Comparison of ENCODE assay signal across 9 mouse cellular contexts in the genomic region with DNA sequence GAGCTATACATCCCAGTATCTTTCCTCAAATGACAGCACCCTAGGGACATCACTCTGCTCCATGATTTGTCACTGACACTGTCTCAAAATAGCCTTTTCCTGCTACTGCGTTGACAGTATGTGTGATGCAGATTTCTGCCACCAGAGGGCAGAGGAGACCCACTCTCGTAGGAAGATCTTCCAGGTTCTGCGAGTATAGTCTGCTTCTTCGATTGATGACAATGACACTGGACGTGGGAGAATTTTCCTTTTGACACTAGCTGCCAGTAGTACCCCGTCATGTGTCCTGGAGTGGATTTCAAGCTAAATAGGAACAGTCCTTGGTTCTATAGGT. TPM values are rescaled to one million over a fixed set of nuclear protein-coding genes. Genes with fewer than 3 reads are reported as not detected.
DNase-seq lines count a peak whose midpoint lies in the region; ATAC-seq and TF ChIP-seq lines count a peak whose summit lies in the region.
"Had no signal": no experiment of that assay in that cellular context is flagged by ENCODE, and none has a peak within 500 bp of the region (broad histone marks: within the 10 kb centered on the region; RNA-seq: fewer than 3 reads in every experiment).

No protein-coding gene starts in this region.

- no peaks in the 10 kb centered on the region for H3K9me3 ChIP-seq in ES-E14 (ENCODE audit: control insufficient read depth, insufficient read depth, low read depth, low read length)
- no peaks in the 10 kb centered on the region for H3K9me3 ChIP-seq in heart, embryonic 10.5 days
- no peaks in the 10 kb centered on the region for H3K9me3 ChIP-seq in liver, embryonic 14.5 days (ENCODE audit: control insufficient read depth, low read length)
- H3K9me3 ChIP-seq in neural tube, embryonic 15.5 days (replicated peaks): no peaks in the 10 kb centered on the region

- no peaks in the 10 kb centered on the region for H3K36me3 ChIP-seq in ES-E14 (ENCODE audit: control insufficient read depth, insufficient read depth, low read length, poor library complexity, severe bottlenecking)
- H3K36me3 ChIP-seq in heart, embryonic 10.5 days: no peaks in the 10 kb centered on the region
- H3K36me3 ChIP-seq in liver, embryonic 14.5 days (replicated peaks; ENCODE audit: control insufficient read depth, insufficient read depth, low read depth): no peaks in the 10 kb centered on the region
- H3K36me3 ChIP-seq in neural tube, embryonic 15.5 days: no peaks in the 10 kb centered on the region

- peak; percentile 77 for DNase-seq in ES-E14 (ENCODE audit: low read depth, low spot score)
- DNase-seq in adrenal gland, postnatal 14 days: peak; percentile 62
- DNase-seq in embryo, embryonic 9.5 days (ENCODE audit: extremely low spot score): peak; percentile 74
- DNase-seq in heart, embryonic 10.5 days (ENCODE audit: low spot score): peak; percentile 79
- DNase-seq in kidney, postnatal 25 days: peak; percentile 56 to 86
- DNase-seq in liver, embryonic 14.5 days (ENCODE audit: low read depth in 3 of 3, low spot score in 3 of 3): peak; percentile 20 to 26 (median 23)

- no peak for ATAC-seq in liver, embryonic 14.5 days (ENCODE audit: insufficient read depth)
- ATAC-seq in neural tube, embryonic 15.5 days (ENCODE audit: low FRiP score): no peak; the same call in 1 of the 2 replicates
- no peak for ATAC-seq in activated CD4-positive, CD25-positive, alpha-beta regulatory T cell, adult 4 months

- H3K4me3 ChIP-seq in ES-E14 (ENCODE audit: insufficient read depth in 1 of 2, low read depth in 1 of 2, low read length in 2 of 2, poor library complexity in 1 of 2, severe bottlenecking in 1 of 2): no peak overlapping the region
- no peak overlapping the region for H3K4me3 ChIP-seq in heart, embryonic 10.5 days
- H3K4me3 ChIP-seq in liver, embryonic 14.5 days (ENCODE audit: insufficient read depth in 1 of 2, low read depth in 2 of 2, low read length in 2 of 2): no peak overlapping the region
- H3K4me3 ChIP-seq in neural tube, embryonic 15.5 days (replicated peaks): no peak overlapping the region

- H3K4me2 ChIP-seq in liver, embryonic 14.5 days (ENCODE audit: low read depth): no peak overlapping the region
- H3K4me2 ChIP-seq in neural tube, embryonic 15.5 days: peak overlapping the region; percentile 16; the same call in 1 of the 2 replicates

- no peak overlapping the region for H3K27ac ChIP-seq in ES-E14 (ENCODE audit: insufficient read depth, low read depth, low read length, poor library complexity, severe bottlenecking)
- H3K27ac ChIP-seq in heart, embryonic 10.5 days: no peak overlapping the region
- H3K27ac ChIP-seq in liver, embryonic 14.5 days: no peak overlapping the region
- H3K27ac ChIP-seq in neural tube, embryonic 15.5 days (replicated peaks): no peak overlapping the region

- in situ Hi-C loops in ES-E14 (cut with MboI; ENCODE audit: low sequenced_read_pairs in 2 of 2, unreplicated experiment in 2 of 2): no loop called here

- H3K4me1 ChIP-seq in ES-E14 (ENCODE audit: control insufficient read depth in 2 of 2, insufficient read depth in 2 of 2, low read length in 2 of 2, poor library complexity in 1 of 2): no peaks in the 10 kb centered on the region
- no peaks in the 10 kb centered on the region for H3K4me1 ChIP-seq in heart, embryonic 10.5 days
- no peaks in the 10 kb centered on the region for H3K4me1 ChIP-seq in liver, embryonic 14.5 days (replicated peaks; ENCODE audit: control insufficient read depth in 2 of 2, insufficient read depth in 2 of 2, low read length in 1 of 2)
- H3K4me1 ChIP-seq in neural tube, embryonic 15.5 days: 0 out of 2 replicates have a peak, but pooled peaks cover 2% of the 10 kb centered on the region

- no peak overlapping the region for H3K9ac ChIP-seq in ES-E14 (ENCODE audit: insufficient read depth, low read depth, low read length, poor library complexity, severe bottlenecking)
- no peak overlapping the region for H3K9ac ChIP-seq in liver, embryonic 14.5 days (replicated peaks)
- no peak overlapping the region for H3K9ac ChIP-seq in neural tube, embryonic 15.5 days (replicated peaks)

- H3K27me3 ChIP-seq in heart, embryonic 10.5 days (ENCODE audit: insufficient read depth, poor library complexity, severe bottlenecking): no peaks in the 10 kb centered on the region
- H3K27me3 ChIP-seq in liver, embryonic 14.5 days (ENCODE audit: control insufficient read depth, insufficient read depth, low read length): no peaks in the 10 kb centered on the region
- no peaks in the 10 kb centered on the region for H3K27me3 ChIP-seq in neural tube, embryonic 15.5 days (replicated peaks)

- TF ChIP-seq EP300 in liver, embryonic 14.5 days (IDR thresholded peaks at IDR 0.05; ENCODE audit: low read depth): no peak

- TF ChIP-seq CTCF in liver, embryonic 14.5 days (IDR thresholded peaks at IDR 0.05; ENCODE audit: low read depth): peak; percentile 85

- WGBS in heart, embryonic 10.5 days: 15% methylated on average over 6 of the region's 6 CpGs
- WGBS in liver, embryonic 14.5 days (ENCODE audit: insufficient replicate concordance): 12% methylated on average over 6 of the region's 6 CpGs
- WGBS in neural tube, embryonic 15.5 days: 7% methylated on average over 6 of the region's 6 CpGs

TF ChIP-seq in ES-E14, 5 proteins besides CTCF, POLR2A, EP300 and RAD21:
- TF ChIP-seq CHD2 (IDR thresholded peaks at IDR 0.05; ENCODE audit: low read depth, low read length) (no peak), MAFK (IDR thresholded peaks at IDR 0.05; ENCODE audit: insufficient read depth, low read depth, low read length) (no peak), ZNF384 (IDR thresholded peaks at IDR 0.05; ENCODE audit: low read depth, low read length) (peak; percentile 16; the same call in 1 of the 2 replicates), ZC3H11A (IDR thresholded peaks at IDR 0.05; ENCODE audit: borderline replicate concordance, low read depth, low read length) (peak; percentile 83; the same call in 1 of the 2 replicates), HCFC1 (IDR thresholded peaks at IDR 0.05; ENCODE audit: borderline replicate concordance, insufficient read depth, low read length) (no peak)

RNA-seq across cellular contexts. Expression of a gene that starts 31.9 kb away (rescaled TPM):
- total RNA-seq in ES-E14 (2012; rRNA removed): 4.1 and 8.3 TPM in 2 replicates
- total RNA-seq in adrenal gland, postnatal 14 days (2021): 9.1 and 12.2 TPM in 2 replicates
- 23.2 and 35.1 TPM in 2 replicates for polyA plus RNA-seq in heart, embryonic 10.5 days (2016; fragmentation: Nextera tagmentation; extraction: Ambion mirVana)
- polyA plus RNA-seq in liver, embryonic 14.5 days (2012; rRNA removed): 5.7 and 6.2 TPM in 2 replicates
- polyA plus RNA-seq in liver, embryonic 14.5 days (2014; fragmentation: Nextera tagmentation; extraction: Ambion mirVana): 6.9 and 7.5 TPM in 2 replicates
- polyA plus RNA-seq in neural tube, embryonic 15.5 days (2015; fragmentation: Nextera tagmentation; extraction: Ambion mirVana): 71.9 and 86.6 TPM in 2 replicates
- 1 to 10 TPM in 1 of 2 experiments, under 1 TPM in 1; 0.88 to 2.6 TPM for polyA plus RNA-seq in activated CD4-positive, CD25-positive, alpha-beta regulatory T cell, adult 4 months (2017; shearing (Covaris generic))

RNA-seq across cellular contexts. Expression of a gene that starts 55.5 kb away (rescaled TPM):
- 0.21 TPM in 1 of 2 replicates, not detected in the other for total RNA-seq in ES-E14 (2012; rRNA removed)
- total RNA-seq in adrenal gland, postnatal 14 days (2021): 0.48 and 0.75 TPM in 2 replicates
- 0.16 and 0.17 TPM in 2 replicates for polyA plus RNA-seq in heart, embryonic 10.5 days (2016; fragmentation: Nextera tagmentation; extraction: Ambion mirVana)
- 0.04 and 0.05 TPM in 2 replicates for polyA plus RNA-seq in liver, embryonic 14.5 days (2012; rRNA removed)
- polyA plus RNA-seq in liver, embryonic 14.5 days (2014; fragmentation: Nextera tagmentation; extraction: Ambion mirVana): not detected in 2 replicates
- polyA plus RNA-seq in neural tube, embryonic 15.5 days (2015; fragmentation: Nextera tagmentation; extraction: Ambion mirVana): 0.31 and 0.95 TPM in 2 replicates
- polyA plus RNA-seq in activated CD4-positive, CD25-positive, alpha-beta regulatory T cell, adult 4 months (2017; shearing (Covaris generic)): not detected
- polyA plus RNA-seq: liver, embryonic 16.5 days had no signal

Comparison
In these comparisons a context has a peak if more than half of its experiments do, and no peak if none do; other contexts are left out.
1. DNase-seq: peak in every context shown above with its lines; median percentile 79 in heart, embryonic 10.5 days; 77 in ES-E14; 74 in embryo, embryonic 9.5 days; 71 in kidney, postnatal 25 days; 62 in adrenal gland, postnatal 14 days; 23 in liver, embryonic 14.5 days.